Mouse (Mus musculus): Measurements from ENCODE around the gene Kdm4a. TPM values are rescaled to one million over a fixed set of nuclear protein-coding genes. Genes with fewer than 3 reads are reported as not detected.

The Kdm4a gene
- polyA plus RNA-seq, 1 experiment from 2014 or later, result 68.0 TPM

DNA sequence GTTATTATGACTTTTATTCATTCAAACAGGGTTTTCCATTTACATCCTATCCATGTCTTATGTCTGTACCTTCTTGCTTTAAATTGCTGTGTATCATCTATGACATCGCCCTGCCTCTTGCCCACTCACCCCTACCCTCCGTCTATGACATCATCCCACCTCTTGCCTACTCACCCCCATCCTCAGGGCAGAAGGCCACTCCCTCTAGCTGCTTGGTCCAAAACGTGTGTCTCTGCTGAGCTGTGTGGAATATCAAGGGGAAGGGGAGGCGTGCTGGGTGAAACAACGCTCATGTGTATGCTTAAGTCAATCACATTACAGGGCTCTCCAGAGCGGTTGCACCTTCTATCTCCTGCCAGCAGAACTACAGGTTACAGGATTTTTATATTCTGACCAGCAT, 83.8 kb downstream of the Kdm4a start:
- H3K4me3 ChIP-seq (ENCODE audit: low read depth, low read length), result no peak overlapping the region
- no peak overlapping the region for H3K9ac ChIP-seq (ENCODE audit: low read length)
- DNase-seq (ENCODE audit: low spot score) (no peak), ATAC-seq (ENCODE audit: insufficient read depth, low FRiP score, low TSS enrichment) (no peak)
- H3K27me3 ChIP-seq (ENCODE audit: control insufficient read depth, insufficient read depth, low read length), result no peaks in the 10 kb centered on the region
- no peaks in the 10 kb centered on the region for H3K4me1 ChIP-seq (ENCODE audit: control insufficient read depth, insufficient read depth, low read length)
- H3K36me3 ChIP-seq (ENCODE audit: control insufficient read depth, insufficient read depth, low read length), result no peaks in the 10 kb centered on the region
- WGBS, result 82% methylated on average over 6 of the region's 6 CpGs
- H3K27ac ChIP-seq (ENCODE audit: low read depth, low read length), result no peak overlapping the region
- H3K4me2 ChIP-seq (ENCODE audit: low read depth), result no peak overlapping the region
- no peaks in the 10 kb centered on the region for H3K9me3 ChIP-seq (ENCODE audit: control insufficient read depth, low read length)

- WGBS, result 93% methylated on average over 11 of the region's 11 CpGs
- Histone ChIP-seq H3K9ac (ENCODE audit: low read length) (no peak overlapping the region), H3K27me3 (ENCODE audit: control insufficient read depth, insufficient read depth, low read length) (no peaks in the 10 kb centered on the region), H3K27ac (ENCODE audit: low read depth, low read length) (no peak overlapping the region), H3K4me2 (ENCODE audit: low read depth) (no peak overlapping the region), H3K4me3 (ENCODE audit: low read depth, low read length) (no peak overlapping the region), H3K4me1 (ENCODE audit: control insufficient read depth, insufficient read depth, low read length) (no peaks in the 10 kb centered on the region; the same call in 1 of the 2 replicates), H3K9me3 (ENCODE audit: control insufficient read depth, low read length) (no peaks in the 10 kb centered on the region), H3K36me3 (ENCODE audit: control insufficient read depth, insufficient read depth, low read length) (no peaks in the 10 kb centered on the region)
- DNase-seq (ENCODE audit: low spot score) (no peak), ATAC-seq (ENCODE audit: insufficient read depth, low FRiP score, low TSS enrichment) (no peak)
These were observed 86.9 kb downstream of the Kdm4a start for GRCm38 (mm10) chr4:118092784-118093457.

DNA sequence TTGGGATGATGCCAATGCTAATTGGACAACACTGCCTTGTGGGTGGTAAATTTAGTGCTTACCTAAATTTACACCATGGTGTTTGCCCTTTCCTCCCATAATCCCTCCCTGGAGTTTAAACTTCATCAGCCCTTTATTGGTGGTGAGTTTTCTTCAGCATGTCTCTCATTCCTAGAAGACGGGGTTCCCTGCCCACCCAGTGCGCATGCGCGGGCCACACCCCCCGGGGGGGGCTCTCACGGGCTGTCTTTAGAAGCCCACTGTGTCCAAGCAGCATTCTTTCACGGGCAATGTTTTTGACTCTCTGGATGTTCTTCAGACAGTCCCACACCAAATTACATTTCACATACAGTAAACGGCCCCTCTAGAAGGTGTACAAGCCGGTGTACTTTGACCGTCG, 89.4 kb downstream of the Kdm4a start:
- Histone ChIP-seq H3K36me3 (ENCODE audit: control insufficient read depth, insufficient read depth, low read length) (no peaks in the 10 kb centered on the region), H3K9me3 (ENCODE audit: control insufficient read depth, low read length) (no peaks in the 10 kb centered on the region), H3K9ac (ENCODE audit: low read length) (no peak overlapping the region), H3K4me2 (ENCODE audit: low read depth) (no peak overlapping the region), H3K27me3 (ENCODE audit: control insufficient read depth, insufficient read depth, low read length) (no peaks in the 10 kb centered on the region), H3K27ac (ENCODE audit: low read depth, low read length) (no peak overlapping the region), H3K4me1 (ENCODE audit: control insufficient read depth, insufficient read depth, low read length) (no peaks in the 10 kb centered on the region; the same call in 1 of the 2 replicates), H3K4me3 (ENCODE audit: low read depth, low read length) (no peak overlapping the region)
- no peak for ATAC-seq (ENCODE audit: insufficient read depth, low FRiP score, low TSS enrichment)
- DNase-seq (ENCODE audit: low spot score), result no peak
- WGBS, result 93% methylated on average over 11 of the region's 11 CpGs

GRCm38 (mm10) chr4:118089939-118090338, 89.9 kb downstream of the Kdm4a start:
- Histone ChIP-seq H3K9me3 (ENCODE audit: control insufficient read depth, low read length) (no peaks in the 10 kb centered on the region), H3K27me3 (ENCODE audit: control insufficient read depth, insufficient read depth, low read length) (no peaks in the 10 kb centered on the region), H3K4me2 (ENCODE audit: low read depth) (no peak overlapping the region), H3K36me3 (ENCODE audit: control insufficient read depth, insufficient read depth, low read length) (no peaks in the 10 kb centered on the region), H3K9ac (ENCODE audit: low read length) (no peak overlapping the region), H3K4me3 (ENCODE audit: low read depth, low read length) (no peak overlapping the region), H3K4me1 (ENCODE audit: control insufficient read depth, insufficient read depth, low read length) (no peaks in the 10 kb centered on the region; the same call in 1 of the 2 replicates), H3K27ac (ENCODE audit: low read depth, low read length) (no peak overlapping the region)
- DNase-seq (ENCODE audit: low spot score), result no peak
- 60% methylated on average over 9 of the region's 9 CpGs for WGBS
- ATAC-seq (ENCODE audit: insufficient read depth, low FRiP score, low TSS enrichment), result no peak

DNA sequence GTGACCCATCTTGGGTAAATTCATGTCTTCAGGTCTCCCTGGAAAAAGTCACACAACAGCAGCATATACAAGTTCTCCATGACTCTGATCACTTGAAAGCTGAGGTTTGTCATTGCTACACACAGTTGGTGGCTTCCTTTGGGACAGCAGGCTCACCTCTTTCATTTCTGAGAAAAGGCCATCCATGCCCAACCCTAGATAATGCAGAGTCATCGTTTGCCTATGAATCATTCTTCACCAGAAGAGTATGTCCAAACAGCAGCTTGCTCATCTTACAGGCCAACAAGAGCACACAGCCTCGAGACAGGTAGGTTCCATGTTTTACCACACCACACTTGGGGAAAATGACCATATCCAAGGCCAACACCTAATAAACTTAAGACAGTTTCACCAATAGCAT, 91.1 kb downstream of the Kdm4a start:
- H3K9me3 ChIP-seq (ENCODE audit: control insufficient read depth, low read length), result no peaks in the 10 kb centered on the region

More for the DNA sequence above, 91.1 kb downstream of the Kdm4a start:
- no peak overlapping the region for H3K4me3 ChIP-seq (ENCODE audit: low read depth, low read length)
- DNase-seq (ENCODE audit: low spot score), result no peak
- ATAC-seq (ENCODE audit: insufficient read depth, low FRiP score, low TSS enrichment), result no peak
- H3K4me2 ChIP-seq (ENCODE audit: low read depth), result no peak overlapping the region
- H3K9ac ChIP-seq (ENCODE audit: low read length), result no peak overlapping the region
- H3K4me1 ChIP-seq (ENCODE audit: control insufficient read depth, insufficient read depth, low read length), result no peaks in the 10 kb centered on the region; the same call in 1 of the 2 replicates
- 88% methylated on average over 2 of the region's 2 CpGs for WGBS
- H3K27me3 ChIP-seq (ENCODE audit: control insufficient read depth, insufficient read depth, low read length), result no peaks in the 10 kb centered on the region
- H3K36me3 ChIP-seq (ENCODE audit: control insufficient read depth, insufficient read depth, low read length), result no peaks in the 10 kb centered on the region
- H3K27ac ChIP-seq (ENCODE audit: low read depth, low read length), result no peak overlapping the region

Small RNAs within 50 kb of the gene (microRNA-seq; reads per million reads assigned to microRNA genes)
- gene Mir7226, result 2.1 reads per million

Other genes starting within 250 kb of the Kdm4a start
- gene St3gal3, start 45.1 kb downstream of the Kdm4a start, polyA plus RNA-seq (2014; fragmentation: Nextera tagmentation; extraction: Ambion mirVana), result 4.9 and 5.2 TPM in 2 replicates
- gene Ptprf, start 111.4 kb upstream of the Kdm4a start, polyA plus RNA-seq (2014; fragmentation: Nextera tagmentation; extraction: Ambion mirVana), result 68.9 and 80.1 TPM in 2 replicates
- 11.3 and 11.6 TPM in 2 replicates for gene Szt2, start 229.2 kb upstream of the Kdm4a start, polyA plus RNA-seq (2014; fragmentation: Nextera tagmentation; extraction: Ambion mirVana)
- 139 and 152 TPM in 2 replicates for gene Med8, start 229.3 kb upstream of the Kdm4a start, polyA plus RNA-seq (2014; fragmentation: Nextera tagmentation; extraction: Ambion mirVana)
- gene Elovl1, start 248.1 kb upstream of the Kdm4a start, polyA plus RNA-seq (2014; fragmentation: Nextera tagmentation; extraction: Ambion mirVana), result 42.3 and 48.7 TPM in 2 replicates

Data from neural tube, embryonic 11.5 days (tissue).